Mouse (Mus musculus): ENCODE results near the gene Palld. TPM values are rescaled to one million over a fixed set of nuclear protein-coding genes. Genes with fewer than 3 reads are reported as not detected.

The Palld gene
- polyA plus RNA-seq, 1 experiment from 2014 or later, result 83.1 TPM

DNA sequence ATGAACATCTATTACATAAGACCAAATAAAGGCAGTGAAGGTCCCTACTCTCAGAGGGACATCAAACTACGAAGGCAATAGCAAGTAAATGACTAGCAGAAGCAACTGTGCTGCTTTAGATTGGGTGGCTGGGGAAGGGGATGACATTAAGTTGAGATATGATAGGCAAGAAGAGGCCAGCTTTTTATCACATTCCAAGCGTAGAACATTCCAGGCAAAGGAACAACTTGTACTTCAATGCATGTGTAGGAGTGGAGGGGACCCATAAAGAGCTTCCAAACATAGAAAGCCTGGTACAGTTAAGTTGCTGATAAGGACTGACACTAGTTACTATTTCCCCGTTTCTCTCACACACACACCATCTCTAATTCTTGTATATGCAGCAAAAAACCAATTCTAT, 221.3 kb downstream of the Palld start:
- Histone ChIP-seq H3K9ac (ENCODE audit: low read length) (no peak overlapping the region), H3K4me3 (replicated peaks; ENCODE audit: low read length) (no peak overlapping the region), H3K9me3 (replicated peaks; ENCODE audit: control insufficient read depth, low read length) (no peaks in the 10 kb centered on the region), H3K27me3 (ENCODE audit: control insufficient read depth, insufficient read depth, low read length) (no peaks in the 10 kb centered on the region), H3K36me3 (ENCODE audit: control insufficient read depth, insufficient read depth, low read length) (no peaks in the 10 kb centered on the region), H3K4me1 (ENCODE audit: control insufficient read depth, insufficient read depth, low read length) (no peaks in the 10 kb centered on the region), H3K4me2 (ENCODE audit: low read depth, low read length) (no peak overlapping the region), H3K27ac (ENCODE audit: low read length) (no peak overlapping the region)
- ATAC-seq (ENCODE audit: insufficient read depth, low FRiP score), result no peak
- WGBS, result 78% methylated on average over 3 of the region's 3 CpGs

DNA sequence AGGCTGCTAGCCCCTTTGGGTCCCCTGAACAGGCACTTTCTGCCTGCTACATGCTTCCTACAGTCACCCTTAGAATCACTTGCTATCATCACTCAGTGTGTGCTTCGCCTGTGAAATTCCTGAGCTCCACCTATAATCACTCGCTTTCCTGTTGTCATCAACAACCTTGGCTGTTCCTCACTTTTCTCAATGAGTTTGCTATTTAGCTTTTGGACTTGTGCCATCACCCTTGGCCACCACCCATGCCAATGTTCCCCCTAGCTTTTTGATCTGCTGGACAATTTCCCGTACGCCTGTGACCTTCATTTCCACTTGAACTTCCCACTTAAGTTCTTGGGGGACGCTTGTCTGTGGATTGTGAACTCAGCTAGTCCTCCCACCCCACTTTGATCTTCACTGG, 225.3 kb downstream of the Palld start:
- Histone ChIP-seq H3K27ac (ENCODE audit: low read length) (no peak overlapping the region), H3K4me3 (replicated peaks; ENCODE audit: low read length) (no peak overlapping the region), H3K9ac (ENCODE audit: low read length) (no peak overlapping the region), H3K36me3 (ENCODE audit: control insufficient read depth, insufficient read depth, low read length) (no peaks in the 10 kb centered on the region), H3K9me3 (replicated peaks; ENCODE audit: control insufficient read depth, low read length) (no peaks in the 10 kb centered on the region), H3K27me3 (ENCODE audit: control insufficient read depth, insufficient read depth, low read length) (no peaks in the 10 kb centered on the region), H3K4me2 (ENCODE audit: low read depth, low read length) (no peak overlapping the region), H3K4me1 (ENCODE audit: control insufficient read depth, insufficient read depth, low read length) (no peaks in the 10 kb centered on the region)
- 82% methylated on average over 5 of the region's 5 CpGs for WGBS
- ATAC-seq (ENCODE audit: insufficient read depth, low FRiP score), result no peak

DNA sequence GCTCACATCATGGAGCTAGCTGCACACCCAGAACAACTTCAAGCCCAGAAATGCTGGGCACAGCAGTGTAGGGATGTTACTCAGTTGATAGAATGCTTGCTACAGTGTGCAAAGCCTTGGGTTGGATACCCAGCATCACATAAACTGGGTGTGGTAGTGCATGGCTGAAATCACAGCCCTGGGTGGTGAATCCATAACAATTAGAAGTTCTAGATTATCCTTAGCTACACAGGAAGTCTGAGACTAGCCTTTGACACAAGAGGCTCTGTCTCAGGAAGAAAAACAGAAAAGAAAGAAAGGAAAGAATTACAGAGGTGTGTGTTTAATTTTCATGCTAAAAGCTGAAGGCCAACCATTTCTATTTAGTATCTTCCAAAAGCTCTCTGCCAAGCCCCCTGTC, 231.3 kb downstream of the Palld start:
- Histone ChIP-seq H3K27me3 (ENCODE audit: control insufficient read depth, insufficient read depth, low read length) (no peaks in the 10 kb centered on the region), H3K9ac (ENCODE audit: low read length) (no peak overlapping the region), H3K4me2 (ENCODE audit: low read depth, low read length) (no peak overlapping the region), H3K4me3 (replicated peaks; ENCODE audit: low read length) (no peak overlapping the region), H3K4me1 (ENCODE audit: control insufficient read depth, insufficient read depth, low read length) (no peaks in the 10 kb centered on the region), H3K27ac (ENCODE audit: low read length) (no peak overlapping the region), H3K36me3 (ENCODE audit: control insufficient read depth, insufficient read depth, low read length) (no peaks in the 10 kb centered on the region), H3K9me3 (replicated peaks; ENCODE audit: control insufficient read depth, low read length) (no peaks in the 10 kb centered on the region)
- no peak for ATAC-seq (ENCODE audit: insufficient read depth, low FRiP score)

DNA sequence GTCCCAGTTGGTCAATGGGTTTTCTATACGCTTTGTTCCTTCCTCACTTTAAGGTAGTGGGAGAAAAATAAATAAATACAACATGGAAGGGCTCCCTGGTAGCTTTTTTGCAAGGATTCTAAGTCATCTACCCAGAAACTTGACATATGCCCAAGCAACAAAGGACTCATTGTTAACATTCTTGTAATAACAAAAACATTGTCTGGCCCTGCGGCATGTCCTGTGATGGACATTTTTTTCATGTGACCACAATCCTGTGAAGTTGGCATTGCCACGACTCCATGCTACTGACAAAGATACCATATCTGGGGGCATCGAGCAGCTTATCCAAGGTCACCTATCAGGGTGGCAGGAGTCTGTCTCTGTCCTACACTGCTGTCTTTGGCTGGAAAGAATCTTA, 232.1 kb downstream of the Palld start:
- Histone ChIP-seq H3K4me1 (ENCODE audit: control insufficient read depth, insufficient read depth, low read length) (0 out of 2 replicates have a peak, but pooled peaks cover 4% of the 10 kb centered on the region), H3K36me3 (ENCODE audit: control insufficient read depth, insufficient read depth, low read length) (no peaks in the 10 kb centered on the region), H3K27ac (ENCODE audit: low read length) (no peak overlapping the region), H3K9me3 (replicated peaks; ENCODE audit: control insufficient read depth, low read length) (no peaks in the 10 kb centered on the region), H3K9ac (ENCODE audit: low read length) (no peak overlapping the region), H3K4me2 (ENCODE audit: low read depth, low read length) (no peak overlapping the region), H3K27me3 (ENCODE audit: control insufficient read depth, insufficient read depth, low read length) (no peaks in the 10 kb centered on the region), H3K4me3 (replicated peaks; ENCODE audit: low read length) (no peak overlapping the region)
- no peak for ATAC-seq (ENCODE audit: insufficient read depth, low FRiP score)
- WGBS, result 59% methylated on average over 4 of the region's 4 CpGs

DNA sequence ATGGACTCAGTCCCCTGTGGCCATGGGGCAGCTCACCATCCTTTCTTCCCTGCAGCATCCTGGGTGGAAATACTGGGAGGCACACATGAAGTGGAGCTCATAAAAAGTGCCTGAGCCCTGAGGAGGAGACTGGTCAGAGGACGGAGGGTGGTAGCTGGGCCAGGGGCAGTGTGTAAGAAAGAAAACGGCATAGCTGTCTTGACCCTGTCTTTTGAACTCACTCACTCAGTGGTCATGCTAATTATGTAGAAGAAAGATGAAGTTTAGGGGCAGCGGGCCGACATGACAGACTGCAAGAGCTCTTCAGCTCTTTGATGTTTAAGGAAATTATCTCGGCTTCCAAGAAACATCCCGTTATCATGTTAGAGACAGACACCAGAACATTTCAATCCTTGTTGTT, 235.6 kb downstream of the Palld start:
- Histone ChIP-seq H3K9me3 (replicated peaks; ENCODE audit: control insufficient read depth, low read length) (no peaks in the 10 kb centered on the region), H3K4me1 (ENCODE audit: control insufficient read depth, insufficient read depth, low read length) (peaks cover 9% of the 10 kb centered on the region; the same call in 1 of the 2 replicates), H3K4me2 (ENCODE audit: low read depth, low read length) (no peak overlapping the region), H3K4me3 (replicated peaks; ENCODE audit: low read length) (no peak overlapping the region), H3K27me3 (ENCODE audit: control insufficient read depth, insufficient read depth, low read length) (no peaks in the 10 kb centered on the region), H3K9ac (ENCODE audit: low read length) (no peak overlapping the region), H3K36me3 (ENCODE audit: control insufficient read depth, insufficient read depth, low read length) (no peaks in the 10 kb centered on the region), H3K27ac (ENCODE audit: low read length) (no peak overlapping the region)
- no peak for ATAC-seq (ENCODE audit: insufficient read depth, low FRiP score)
- 63% methylated on average over 6 of the region's 6 CpGs for WGBS

DNA sequence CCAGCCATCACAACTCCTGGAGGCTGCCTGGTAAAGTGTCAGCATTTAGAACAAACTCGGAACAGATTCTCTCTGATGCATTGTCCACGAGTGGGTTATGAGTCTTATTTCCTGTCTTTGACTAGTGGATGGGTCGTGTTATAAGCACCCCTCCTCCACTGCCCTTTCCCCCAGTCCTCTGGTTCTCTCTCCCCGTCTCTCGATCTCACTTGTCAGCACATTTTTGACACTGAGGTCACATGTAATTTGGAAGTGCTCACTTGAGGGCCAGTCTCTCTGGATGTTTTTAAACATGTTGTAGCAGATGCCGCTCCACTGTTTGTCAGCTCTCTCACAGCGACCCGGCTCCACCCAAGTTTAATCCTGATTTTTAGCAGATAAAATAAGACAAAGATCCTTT, 237.5 kb downstream of the Palld start:
- Histone ChIP-seq H3K9ac (ENCODE audit: low read length) (no peak overlapping the region), H3K4me3 (replicated peaks; ENCODE audit: low read length) (no peak overlapping the region), H3K36me3 (ENCODE audit: control insufficient read depth, insufficient read depth, low read length) (no peaks in the 10 kb centered on the region), H3K4me1 (ENCODE audit: control insufficient read depth, insufficient read depth, low read length) (peaks cover 9% of the 10 kb centered on the region; the same call in 1 of the 2 replicates), H3K9me3 (replicated peaks; ENCODE audit: control insufficient read depth, low read length) (no peaks in the 10 kb centered on the region), H3K4me2 (ENCODE audit: low read depth, low read length) (no peak overlapping the region), H3K27me3 (ENCODE audit: control insufficient read depth, insufficient read depth, low read length) (no peaks in the 10 kb centered on the region), H3K27ac (ENCODE audit: low read length) (no peak overlapping the region)
- peak; percentile 29; the same call in 1 of the 2 replicates for ATAC-seq (ENCODE audit: insufficient read depth, low FRiP score)
- 30% methylated on average over 8 of the region's 8 CpGs for WGBS

DNA sequence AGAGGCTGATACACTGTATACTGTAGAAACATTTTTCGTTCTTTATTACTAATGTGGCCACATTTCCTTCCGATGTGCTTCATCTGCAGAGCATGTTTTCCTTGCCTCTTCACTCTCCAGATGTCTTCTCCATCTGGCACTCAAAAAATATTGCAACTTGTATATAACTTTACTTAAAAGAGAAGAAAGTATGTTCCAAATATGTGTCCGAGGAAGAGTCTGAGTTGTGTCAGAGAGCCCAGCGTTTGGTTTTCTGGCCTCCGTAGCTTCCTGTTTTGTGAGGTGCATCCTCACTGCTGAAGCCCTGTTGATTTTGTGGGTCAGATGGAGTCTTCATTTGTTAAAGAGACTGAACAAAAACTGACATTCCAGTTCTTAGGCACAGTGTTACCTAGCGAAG, 238.3 kb downstream of the Palld start:
- no peak overlapping the region for H3K4me3 ChIP-seq (replicated peaks; ENCODE audit: low read length)
- H3K27ac ChIP-seq (ENCODE audit: low read length), result no peak overlapping the region
- 70% methylated on average over 6 of the region's 6 CpGs for WGBS
- no peaks in the 10 kb centered on the region for H3K9me3 ChIP-seq (replicated peaks; ENCODE audit: control insufficient read depth, low read length)
- H3K4me1 ChIP-seq (ENCODE audit: control insufficient read depth, insufficient read depth, low read length), result peaks cover 9% of the 10 kb centered on the region; the same call in 1 of the 2 replicates
- H3K4me2 ChIP-seq (ENCODE audit: low read depth, low read length), result no peak overlapping the region
- no peaks in the 10 kb centered on the region for H3K36me3 ChIP-seq (ENCODE audit: control insufficient read depth, insufficient read depth, low read length)
- no peak overlapping the region for H3K9ac ChIP-seq (ENCODE audit: low read length)
- H3K27me3 ChIP-seq (ENCODE audit: control insufficient read depth, insufficient read depth, low read length), result no peaks in the 10 kb centered on the region
- no peak for ATAC-seq (ENCODE audit: insufficient read depth, low FRiP score)

DNA sequence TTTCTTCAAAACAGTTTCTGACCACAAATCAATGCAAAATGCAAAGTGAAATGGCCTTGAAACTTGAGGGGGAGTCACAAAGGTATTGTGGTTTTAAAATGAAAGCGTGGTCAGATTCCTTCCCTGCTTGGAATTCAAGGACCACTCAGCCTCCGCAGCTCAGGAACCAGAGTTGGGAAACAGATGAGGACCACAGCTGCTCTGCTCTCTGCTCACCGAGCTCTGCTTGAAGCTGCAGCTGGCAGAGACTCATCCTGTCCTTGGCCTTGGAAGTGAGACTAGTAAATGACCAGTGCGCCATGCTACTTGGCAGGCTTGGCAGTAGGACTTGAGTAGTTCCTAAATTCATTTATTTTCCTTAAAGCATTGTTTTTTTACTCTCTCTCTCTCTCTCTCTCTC, 239.7 kb downstream of the Palld start:
- Histone ChIP-seq H3K4me1 (ENCODE audit: control insufficient read depth, insufficient read depth, low read length) (peaks cover 9% of the 10 kb centered on the region; the same call in 1 of the 2 replicates), H3K4me2 (ENCODE audit: low read depth, low read length) (no peak overlapping the region), H3K9ac (ENCODE audit: low read length) (no peak overlapping the region), H3K27ac (ENCODE audit: low read length) (no peak overlapping the region), H3K36me3 (ENCODE audit: control insufficient read depth, insufficient read depth, low read length) (no peaks in the 10 kb centered on the region), H3K4me3 (replicated peaks; ENCODE audit: low read length) (no peak overlapping the region), H3K9me3 (replicated peaks; ENCODE audit: control insufficient read depth, low read length) (no peaks in the 10 kb centered on the region), H3K27me3 (ENCODE audit: control insufficient read depth, insufficient read depth, low read length) (no peaks in the 10 kb centered on the region)
- ATAC-seq (ENCODE audit: insufficient read depth, low FRiP score), result no peak
- WGBS, result 68% methylated on average over 4 of the region's 4 CpGs

DNA sequence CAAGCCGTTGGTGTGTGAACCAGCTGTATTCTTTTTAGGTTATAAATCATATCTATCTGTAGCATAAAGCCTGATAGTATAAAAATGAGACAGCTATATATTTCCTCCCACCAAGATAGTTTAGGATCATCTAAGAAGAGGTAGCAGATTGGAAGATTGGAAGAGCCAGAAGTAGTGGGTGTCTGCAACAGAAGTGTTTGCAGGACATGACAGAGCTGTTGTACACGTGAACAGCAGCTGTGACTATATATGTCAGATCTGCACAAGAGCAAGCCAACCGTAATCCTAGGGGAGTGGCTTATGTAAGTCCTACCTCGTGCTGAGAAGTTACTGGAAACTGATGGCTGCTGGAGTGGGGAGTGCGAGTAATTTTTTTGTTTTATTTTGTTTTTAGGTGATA, 240.9 kb downstream of the Palld start:
- peaks cover 9% of the 10 kb centered on the region; the same call in 1 of the 2 replicates for H3K4me1 ChIP-seq (ENCODE audit: control insufficient read depth, insufficient read depth, low read length)
- no peaks in the 10 kb centered on the region for H3K27me3 ChIP-seq (ENCODE audit: control insufficient read depth, insufficient read depth, low read length)
- H3K36me3 ChIP-seq (ENCODE audit: control insufficient read depth, insufficient read depth, low read length), result no peaks in the 10 kb centered on the region
- no peak overlapping the region for H3K27ac ChIP-seq (ENCODE audit: low read length)
- H3K4me2 ChIP-seq (ENCODE audit: low read depth, low read length), result no peak overlapping the region
- no peak overlapping the region for H3K9ac ChIP-seq (ENCODE audit: low read length)
- 82% methylated on average over 5 of the region's 5 CpGs for WGBS
- H3K9me3 ChIP-seq (replicated peaks; ENCODE audit: control insufficient read depth, low read length), result no peaks in the 10 kb centered on the region
- no peak overlapping the region for H3K4me3 ChIP-seq (replicated peaks; ENCODE audit: low read length)
- ATAC-seq (ENCODE audit: insufficient read depth, low FRiP score), result no peak

DNA sequence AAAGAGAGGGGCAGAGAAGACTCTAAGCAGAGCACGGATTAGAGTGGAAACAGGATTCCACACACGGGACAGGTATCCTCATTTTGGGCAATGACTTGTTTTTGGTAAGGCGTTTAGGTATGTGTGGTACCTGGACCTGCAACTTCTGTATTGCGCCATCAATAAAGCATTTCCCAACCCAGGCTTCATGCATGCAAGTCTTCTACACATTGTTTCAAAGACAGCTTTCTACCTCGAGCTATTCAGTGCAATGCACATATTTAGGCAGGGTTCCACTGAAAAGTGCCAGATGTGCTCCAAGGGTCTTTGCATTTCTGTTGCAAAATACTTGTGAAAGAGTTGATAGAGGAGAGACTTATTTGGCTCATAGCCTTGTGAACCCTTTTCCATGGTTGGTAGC, 241.5 kb downstream of the Palld start:
- no peak overlapping the region for H3K9ac ChIP-seq (ENCODE audit: low read length)
- H3K27me3 ChIP-seq (ENCODE audit: control insufficient read depth, insufficient read depth, low read length), result no peaks in the 10 kb centered on the region
- H3K4me3 ChIP-seq (replicated peaks; ENCODE audit: low read length), result no peak overlapping the region
- no peak overlapping the region for H3K4me2 ChIP-seq (ENCODE audit: low read depth, low read length)
- H3K36me3 ChIP-seq (ENCODE audit: control insufficient read depth, insufficient read depth, low read length), result no peaks in the 10 kb centered on the region
- ATAC-seq (ENCODE audit: insufficient read depth, low FRiP score), result no peak
- 85% methylated on average over 5 of the region's 5 CpGs for WGBS
- H3K9me3 ChIP-seq (replicated peaks; ENCODE audit: control insufficient read depth, low read length), result no peaks in the 10 kb centered on the region
- H3K27ac ChIP-seq (ENCODE audit: low read length), result no peak overlapping the region
- peaks cover 8% of the 10 kb centered on the region; the same call in 1 of the 2 replicates for H3K4me1 ChIP-seq (ENCODE audit: control insufficient read depth, insufficient read depth, low read length)

Data from stomach, embryonic 16.5 days (tissue).